Mouse (Mus musculus): ENCODE data around the gene Irf2. TPM values are rescaled to one million over a fixed set of nuclear protein-coding genes. Genes with fewer than 3 reads are reported as not detected.

Irf2 gene
- total RNA-seq, 1 experiment: 2.6 TPM

DNA sequence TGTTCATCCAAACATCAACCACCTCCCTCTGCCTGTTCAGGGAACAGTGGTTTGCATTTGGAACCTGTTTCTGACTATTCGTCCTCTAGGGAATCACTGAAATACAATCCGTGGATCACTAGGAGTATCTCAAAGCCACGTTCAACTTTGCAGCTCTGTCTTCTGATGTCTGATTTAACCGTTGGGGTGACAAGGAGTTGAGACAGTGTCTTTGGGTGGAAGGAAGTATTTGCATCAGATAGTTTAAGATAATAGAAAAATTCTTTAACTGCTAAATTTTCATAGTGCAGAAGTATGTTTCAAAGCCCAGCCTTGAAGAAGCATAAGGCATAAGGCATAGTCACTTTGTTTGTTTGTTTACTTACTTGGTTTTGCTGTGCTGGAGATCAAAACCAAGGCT, 100.9 kb downstream of the Irf2 start:
- in situ Hi-C loops (cut with MboI; ENCODE audit: low sequenced_read_pairs in 2 of 2, unreplicated experiment in 2 of 2): no loop called here
- Histone ChIP-seq H3K36me3 (ENCODE audit: control insufficient read depth, insufficient read depth, low read length, poor library complexity, severe bottlenecking) (no peaks in the 10 kb centered on the region), H3K4me1 (ENCODE audit: control insufficient read depth in 2 of 2, insufficient read depth in 2 of 2, low read length in 2 of 2, poor library complexity in 1 of 2) (peaks cover 0 to 2% of the 10 kb centered on the region in 2 experiments; a peak in 2 of 4 replicates), H3K4me3 (ENCODE audit: insufficient read depth in 1 of 2, low read depth in 1 of 2, low read length in 2 of 2, poor library complexity in 1 of 2, severe bottlenecking in 1 of 2) (no peak overlapping the region), H3K27ac (ENCODE audit: insufficient read depth, low read depth, low read length, poor library complexity, severe bottlenecking) (no peak overlapping the region), H3K9me3 (ENCODE audit: control insufficient read depth, insufficient read depth, low read depth, low read length) (no peaks in the 10 kb centered on the region), H3K9ac (ENCODE audit: insufficient read depth, low read depth, low read length, poor library complexity, severe bottlenecking) (no peak overlapping the region)
- DNase-seq (ENCODE audit: low read depth, low spot score): no peak
- TF ChIP-seq HCFC1 (IDR thresholded peaks at IDR 0.05; ENCODE audit: borderline replicate concordance, insufficient read depth, low read length) (no peak), ZNF384 (IDR thresholded peaks at IDR 0.05; ENCODE audit: low read depth, low read length) (no peak), ZC3H11A (IDR thresholded peaks at IDR 0.05; ENCODE audit: borderline replicate concordance, low read depth, low read length) (no peak), MAFK (IDR thresholded peaks at IDR 0.05; ENCODE audit: insufficient read depth, low read depth, low read length) (no peak), CHD2 (IDR thresholded peaks at IDR 0.05; ENCODE audit: low read depth, low read length) (no peak)

DNA sequence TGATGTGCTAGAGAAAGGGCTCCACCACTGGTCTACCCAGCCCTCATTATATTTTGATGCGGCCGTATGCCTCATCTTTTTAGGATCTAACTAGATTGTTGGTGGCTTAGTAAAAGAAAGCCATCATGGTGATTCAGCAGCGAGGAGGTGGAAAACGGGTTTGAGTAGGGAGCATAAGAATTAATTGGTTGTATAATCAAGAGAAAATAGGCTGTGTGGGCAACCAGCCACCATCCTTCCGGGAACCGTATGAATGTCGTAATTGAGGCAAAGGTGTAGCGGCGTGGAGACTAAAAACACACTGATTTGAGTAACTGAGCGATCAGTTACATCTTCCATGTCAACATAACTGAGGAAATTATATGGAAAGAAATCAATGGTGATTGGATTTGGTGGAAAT, 101.3 kb downstream of the Irf2 start:
- H3K9ac ChIP-seq (ENCODE audit: insufficient read depth, low read depth, low read length, poor library complexity, severe bottlenecking): no peak overlapping the region
- in situ Hi-C loops (cut with MboI; ENCODE audit: low sequenced_read_pairs in 2 of 2, unreplicated experiment in 2 of 2): no loop called here

DNA sequence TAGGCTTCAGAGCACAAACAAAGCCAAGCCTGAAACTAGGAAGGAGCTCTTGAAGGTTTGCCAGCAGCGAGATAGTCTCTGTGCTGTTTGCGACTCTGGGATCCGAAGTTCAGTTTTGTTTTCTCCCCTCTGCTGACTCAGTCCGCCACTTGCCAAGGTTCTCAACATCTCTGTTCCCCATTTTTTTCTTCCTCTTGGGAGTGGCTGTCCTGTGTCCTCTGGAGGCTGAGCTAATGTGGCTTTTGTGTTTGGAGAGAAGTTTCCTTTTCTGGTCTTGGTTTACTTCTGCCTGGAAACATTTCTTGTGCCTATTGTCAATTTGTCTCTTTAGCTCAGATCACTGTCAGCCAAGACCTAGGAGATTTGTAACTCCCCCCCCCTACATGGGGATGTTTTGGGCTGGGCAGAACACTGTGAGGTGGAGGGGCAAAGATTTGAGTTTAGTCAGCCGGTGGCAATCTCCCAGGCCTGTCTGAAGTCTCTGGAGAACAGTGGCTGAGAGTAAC, 103.2 kb downstream of the Irf2 start:
- TF ChIP-seq MAFK (IDR thresholded peaks at IDR 0.05; ENCODE audit: insufficient read depth, low read depth, low read length) (no peak), CHD2 (IDR thresholded peaks at IDR 0.05; ENCODE audit: low read depth, low read length) (no peak), ZNF384 (IDR thresholded peaks at IDR 0.05; ENCODE audit: low read depth, low read length) (no peak), ZC3H11A (IDR thresholded peaks at IDR 0.05; ENCODE audit: borderline replicate concordance, low read depth, low read length) (no peak), HCFC1 (IDR thresholded peaks at IDR 0.05; ENCODE audit: borderline replicate concordance, insufficient read depth, low read length) (no peak)
- Histone ChIP-seq H3K9me3 (ENCODE audit: control insufficient read depth, insufficient read depth, low read depth, low read length) (no peaks in the 10 kb centered on the region), H3K4me1 (ENCODE audit: control insufficient read depth in 2 of 2, insufficient read depth in 2 of 2, low read length in 2 of 2, poor library complexity in 1 of 2) (peaks cover 0 to 2% of the 10 kb centered on the region in 2 experiments; a peak in 2 of 4 replicates), H3K27ac (ENCODE audit: insufficient read depth, low read depth, low read length, poor library complexity, severe bottlenecking) (no peak overlapping the region), H3K9ac (ENCODE audit: insufficient read depth, low read depth, low read length, poor library complexity, severe bottlenecking) (no peak overlapping the region), H3K4me3 (ENCODE audit: insufficient read depth in 1 of 2, low read depth in 1 of 2, low read length in 2 of 2, poor library complexity in 1 of 2, severe bottlenecking in 1 of 2) (no peak overlapping the region), H3K36me3 (ENCODE audit: control insufficient read depth, insufficient read depth, low read length, poor library complexity, severe bottlenecking) (no peaks in the 10 kb centered on the region)
- in situ Hi-C loops (cut with MboI; ENCODE audit: low sequenced_read_pairs in 2 of 2, unreplicated experiment in 2 of 2): no loop called here
- no peak for DNase-seq (ENCODE audit: low read depth, low spot score)

More for the DNA sequence above, 101.3 kb downstream of the Irf2 start:
- no peak for DNase-seq (ENCODE audit: low read depth, low spot score)
- Histone ChIP-seq H3K27ac (ENCODE audit: insufficient read depth, low read depth, low read length, poor library complexity, severe bottlenecking) (no peak overlapping the region), H3K4me3 (ENCODE audit: insufficient read depth in 1 of 2, low read depth in 1 of 2, low read length in 2 of 2, poor library complexity in 1 of 2, severe bottlenecking in 1 of 2) (no peak overlapping the region), H3K36me3 (ENCODE audit: control insufficient read depth, insufficient read depth, low read length, poor library complexity, severe bottlenecking) (no peaks in the 10 kb centered on the region), H3K4me1 (ENCODE audit: control insufficient read depth in 2 of 2, insufficient read depth in 2 of 2, low read length in 2 of 2, poor library complexity in 1 of 2) (peaks cover 0 to 2% of the 10 kb centered on the region in 2 experiments; a peak in 2 of 4 replicates), H3K9me3 (ENCODE audit: control insufficient read depth, insufficient read depth, low read depth, low read length) (no peaks in the 10 kb centered on the region)
- TF ChIP-seq ZNF384 (IDR thresholded peaks at IDR 0.05; ENCODE audit: low read depth, low read length): no peak
- TF ChIP-seq HCFC1 (IDR thresholded peaks at IDR 0.05; ENCODE audit: borderline replicate concordance, insufficient read depth, low read length): no peak
- no peak for TF ChIP-seq CHD2 (IDR thresholded peaks at IDR 0.05; ENCODE audit: low read depth, low read length)
- TF ChIP-seq ZC3H11A (IDR thresholded peaks at IDR 0.05; ENCODE audit: borderline replicate concordance, low read depth, low read length): no peak
- TF ChIP-seq MAFK (IDR thresholded peaks at IDR 0.05; ENCODE audit: insufficient read depth, low read depth, low read length): no peak

DNA sequence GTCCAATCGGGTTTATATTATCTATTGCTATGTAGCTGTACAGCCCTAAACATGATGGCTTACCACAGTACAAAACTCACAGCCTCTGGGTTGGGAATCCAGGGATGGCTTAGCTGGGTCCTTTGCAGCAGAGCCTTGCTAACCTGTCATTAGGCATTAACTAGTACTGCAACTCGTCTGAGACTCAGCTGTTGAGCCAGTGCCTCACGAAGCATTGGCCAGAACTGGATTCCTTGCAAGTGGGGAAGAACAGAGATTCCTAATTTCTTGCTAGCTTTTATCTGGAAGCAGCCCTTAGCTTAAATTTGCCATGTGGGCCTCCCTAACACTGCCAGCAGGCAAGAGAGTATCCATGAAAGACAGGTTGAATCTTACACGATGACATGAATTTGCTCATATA, 104.3 kb downstream of the Irf2 start:
- TF ChIP-seq CHD2 (IDR thresholded peaks at IDR 0.05; ENCODE audit: low read depth, low read length) (no peak), ZC3H11A (IDR thresholded peaks at IDR 0.05; ENCODE audit: borderline replicate concordance, low read depth, low read length) (no peak), MAFK (IDR thresholded peaks at IDR 0.05; ENCODE audit: insufficient read depth, low read depth, low read length) (no peak), HCFC1 (IDR thresholded peaks at IDR 0.05; ENCODE audit: borderline replicate concordance, insufficient read depth, low read length) (no peak), ZNF384 (IDR thresholded peaks at IDR 0.05; ENCODE audit: low read depth, low read length) (no peak)
- H3K9ac ChIP-seq (ENCODE audit: insufficient read depth, low read depth, low read length, poor library complexity, severe bottlenecking): no peak overlapping the region
- no peak for DNase-seq (ENCODE audit: low read depth, low spot score)
- H3K4me3 ChIP-seq (ENCODE audit: insufficient read depth in 1 of 2, low read depth in 1 of 2, low read length in 2 of 2, poor library complexity in 1 of 2, severe bottlenecking in 1 of 2): no peak overlapping the region
- H3K4me1 ChIP-seq (ENCODE audit: control insufficient read depth in 2 of 2, insufficient read depth in 2 of 2, low read length in 2 of 2, poor library complexity in 1 of 2): peaks cover 0 to 2% of the 10 kb centered on the region in 2 experiments; a peak in 2 of 4 replicates
- in situ Hi-C loops (cut with MboI; ENCODE audit: low sequenced_read_pairs in 2 of 2, unreplicated experiment in 2 of 2): no loop called here
- no peaks in the 10 kb centered on the region for H3K36me3 ChIP-seq (ENCODE audit: control insufficient read depth, insufficient read depth, low read length, poor library complexity, severe bottlenecking)
- no peak overlapping the region for H3K27ac ChIP-seq (ENCODE audit: insufficient read depth, low read depth, low read length, poor library complexity, severe bottlenecking)
- no peaks in the 10 kb centered on the region for H3K9me3 ChIP-seq (ENCODE audit: control insufficient read depth, insufficient read depth, low read depth, low read length)
